Mouse (Mus musculus) heart, adult 2 months (tissue): ENCODE data around the gene Gins1. TPM values are rescaled to one million over a fixed set of nuclear protein-coding genes. Genes with fewer than 3 reads are reported as not detected.

Experiments
- DNase-seq, 2 experiments: peaks; one replicate each; pipeline ENCODE4 v3.0.0; 2021
- H3K27ac ChIP-seq: fragments of 200-600 bp; 2 replicates; pipeline ENCODE4 v1.8.1; 2022
- H3K27me3 ChIP-seq: fragments of 200-500 bp; 2 replicates; pipeline ENCODE4 v1.6.1; 2012; ENCODE audit warnings: mild to moderate bottlenecking, low read length, inconsistent platforms, mixed read lengths; ENCODE audit not compliant: control insufficient read depth, insufficient read depth
- H3K36me3 ChIP-seq: fragments of 200-500 bp; 2 replicates; pipeline ENCODE4 v1.6.1; 2012; ENCODE audit warnings: low read length, inconsistent platforms; ENCODE audit not compliant: control insufficient read depth, insufficient read depth
- H3K4me1 ChIP-seq: fragments of 200-500 bp; 2 replicates; pipeline ENCODE4 v1.6.1; 2011; ENCODE audit warnings: low read length; ENCODE audit not compliant: control insufficient read depth, insufficient read depth
- H3K4me3 ChIP-seq: fragments of 200-600 bp; 2 replicates; pipeline ENCODE4 v1.8.1; 2022
- H3K79me2 ChIP-seq: fragments of 200-500 bp; replicated peaks from 2 replicates; pipeline ENCODE4 v1.6.1; 2012; ENCODE audit warnings: mild to moderate bottlenecking, inconsistent platforms, low read length, moderate library complexity, mixed read lengths; ENCODE audit not compliant: control insufficient read depth, insufficient read depth
- H3K9ac ChIP-seq: fragments of 200-500 bp; 2 replicates; pipeline ENCODE4 v1.6.1; 2012; ENCODE audit warnings: low read depth, mild to moderate bottlenecking, control low read depth, inconsistent platforms, low read length, mixed read lengths
- CTCF ChIP-seq: fragments of 200-600 bp; IDR thresholded peaks from 2 replicates; pipeline ENCODE4 v1.8.1; 2022; ENCODE audit warnings: antibody characterized with exemption, mild to moderate bottlenecking, moderate library complexity
- EP300 ChIP-seq: fragments of 200-500 bp; IDR thresholded peaks from 2 replicates; pipeline ENCODE4 v1.6.1; 2011; ENCODE audit warnings: low read depth, low read length, control low read depth; ENCODE audit not compliant: insufficient read depth
- POLR2A ChIP-seq: fragments of 200-500 bp; IDR thresholded peaks from 2 replicates; pipeline ENCODE4 v1.6.1; 2011; ENCODE audit warnings: mild to moderate bottlenecking, low read depth, low read length, control low read depth; ENCODE audit not compliant: insufficient read depth
- WGBS: fragments of 180-500 bp; shearing (Covaris S2); methylation state at CpG from one replicate; pipeline ENCODE4 v1.1.7; 2018; 5-methylcytosine and 5-hydroxymethylcytosine counted together
- intact Hi-C: fragments of 180-260 bp; cut with DNase I; formaldehyde crosslinking; loops from one replicate; pipeline ENCODE4 v1.15.1; 2025
- polyA plus RNA-seq: library from polyadenylated mRNA; depleted of rRNA; stranded (reverse); fragments of >200 nt; gene quantifications from 2 replicates; pipeline ENCODE4 v1.2.3, GENCODE M21; 2012
- total RNA-seq, 2 experiments: library from RNA; stranded (reverse); gene quantifications; 2 replicates each; pipeline ENCODE4 v1.2.3; 2021

Gene Gins1
- total and polyA plus RNA-seq, 3 experiments: 1.8 to 5.5 (median 3.3) TPM

DNA sequence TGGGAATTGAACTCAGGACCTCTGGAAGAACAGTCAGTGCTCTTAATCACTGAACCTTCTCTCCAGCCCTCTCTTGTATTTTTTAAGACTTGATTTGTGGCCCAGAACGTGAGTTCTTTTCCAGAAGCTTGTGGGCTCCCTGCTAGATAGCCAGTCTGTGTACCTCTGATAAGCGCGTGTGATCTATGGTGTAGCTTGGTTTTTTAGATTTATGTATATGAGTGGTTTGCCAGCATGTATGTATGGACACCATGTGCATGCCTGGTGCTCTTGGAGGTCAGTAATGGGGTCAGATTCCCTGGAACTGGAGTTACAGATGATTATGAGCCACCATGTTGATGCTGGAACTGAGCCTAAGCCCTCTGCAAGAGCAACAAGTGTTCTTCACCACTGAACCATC is 15.3 kb downstream of the Gins1 start:
- intact Hi-C loops: no loop called here
- no peaks in the 10 kb centered on the region for H3K79me2 ChIP-seq
- H3K27me3 ChIP-seq: no peaks in the 10 kb centered on the region
- H3K27ac ChIP-seq: no peak overlapping the region
- no peak overlapping the region for H3K9ac ChIP-seq
- no peaks in the 10 kb centered on the region for H3K36me3 ChIP-seq
- TF ChIP-seq POLR2A (no peak), CTCF (no peak), EP300 (no peak)
- no peak for DNase-seq
- H3K4me1 ChIP-seq: 0 out of 2 replicates have a peak, but pooled peaks cover 2% of the 10 kb centered on the region
- H3K4me3 ChIP-seq: no peak overlapping the region
- WGBS: 90% methylated on average over 3 of the region's 3 CpGs

DNA sequence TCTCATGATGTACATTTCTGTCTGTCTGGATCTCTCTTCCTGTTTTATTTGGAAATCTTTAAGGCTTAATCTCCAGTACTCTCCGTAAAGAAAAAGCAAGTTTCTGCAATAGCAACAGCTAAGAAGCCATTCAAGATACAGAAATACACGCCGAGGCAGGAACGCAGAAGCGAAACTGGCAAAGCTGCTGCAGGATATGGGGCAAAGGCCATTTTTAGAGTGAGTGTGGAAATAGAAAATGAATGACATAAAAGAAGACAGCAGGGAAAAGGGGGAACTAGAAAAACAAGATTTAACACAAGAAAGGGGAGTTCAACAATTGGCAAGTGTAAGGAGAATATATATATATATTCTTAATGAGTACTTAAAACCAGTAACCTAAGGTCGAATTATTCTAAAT is 16.5 kb downstream of the Gins1 start:
- intact Hi-C loops: no loop called here
- TF ChIP-seq POLR2A (no peak), EP300 (no peak), CTCF (no peak)
- 51% methylated on average over 6 of the region's 6 CpGs for WGBS

GRCm38 (mm10) chr2:150922165-150922564 is 17.0 kb downstream of the Gins1 start:
- Histone ChIP-seq H3K27ac (peak overlapping the region; percentile 47), H3K4me1 (0 out of 2 replicates have a peak, but pooled peaks cover 2% of the 10 kb centered on the region)

More for the DNA sequence above, 16.5 kb downstream of the Gins1 start:
- Histone ChIP-seq H3K4me3 (no peak overlapping the region; the same call in 1 of the 2 replicates), H3K27ac (peak overlapping the region; percentile 47), H3K4me1 (0 out of 2 replicates have a peak, but pooled peaks cover 2% of the 10 kb centered on the region), H3K79me2 (no peaks in the 10 kb centered on the region), H3K27me3 (no peaks in the 10 kb centered on the region), H3K36me3 (no peaks in the 10 kb centered on the region), H3K9ac (no peak overlapping the region)
- peak in 1 of 2 experiments; percentile 27 for DNase-seq

DNA sequence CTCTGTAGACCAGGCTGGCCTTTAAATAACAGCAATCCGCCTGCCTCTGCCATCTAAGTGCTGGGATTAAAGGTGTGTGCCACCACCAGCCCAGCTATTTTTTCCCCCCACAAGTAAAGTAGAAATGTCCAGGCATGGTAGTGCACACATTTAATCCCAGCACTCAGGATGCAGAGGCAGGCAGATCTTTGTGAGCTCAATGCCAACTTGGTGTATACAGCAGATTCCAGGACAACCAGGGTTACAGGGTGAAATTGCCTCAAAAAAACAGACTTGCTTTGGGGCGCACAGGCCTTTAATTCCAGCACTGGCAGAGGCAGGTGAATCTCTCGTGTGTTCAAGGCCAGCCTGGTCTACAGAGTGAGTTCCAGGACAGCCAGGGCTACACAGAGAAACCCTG is 17.8 kb downstream of the Gins1 start:
- 0 out of 2 replicates have a peak, but pooled peaks cover 2% of the 10 kb centered on the region for H3K4me1 ChIP-seq
- WGBS: 91% methylated on average over 3 of the region's 3 CpGs
- no peak for DNase-seq
- H3K79me2 ChIP-seq: no peaks in the 10 kb centered on the region
- H3K27ac ChIP-seq: no peak overlapping the region
- TF ChIP-seq POLR2A (no peak), CTCF (no peak), EP300 (no peak)
- H3K4me3 ChIP-seq: no peak overlapping the region
- H3K27me3 ChIP-seq: no peaks in the 10 kb centered on the region
- no peak overlapping the region for H3K9ac ChIP-seq
- H3K36me3 ChIP-seq: no peaks in the 10 kb centered on the region
- intact Hi-C loops: no loop called here

More at GRCm38 (mm10) chr2:150922165-150922564, 17.0 kb downstream of the Gins1 start:
- DNase-seq: no peak
- Histone ChIP-seq H3K27me3 (no peaks in the 10 kb centered on the region), H3K9ac (no peak overlapping the region), H3K36me3 (no peaks in the 10 kb centered on the region), H3K4me3 (no peak overlapping the region), H3K79me2 (no peaks in the 10 kb centered on the region)
- no peak for TF ChIP-seq CTCF
- intact Hi-C loops: no loop called here
- 64% methylated on average over 4 of the region's 4 CpGs for WGBS

DNA sequence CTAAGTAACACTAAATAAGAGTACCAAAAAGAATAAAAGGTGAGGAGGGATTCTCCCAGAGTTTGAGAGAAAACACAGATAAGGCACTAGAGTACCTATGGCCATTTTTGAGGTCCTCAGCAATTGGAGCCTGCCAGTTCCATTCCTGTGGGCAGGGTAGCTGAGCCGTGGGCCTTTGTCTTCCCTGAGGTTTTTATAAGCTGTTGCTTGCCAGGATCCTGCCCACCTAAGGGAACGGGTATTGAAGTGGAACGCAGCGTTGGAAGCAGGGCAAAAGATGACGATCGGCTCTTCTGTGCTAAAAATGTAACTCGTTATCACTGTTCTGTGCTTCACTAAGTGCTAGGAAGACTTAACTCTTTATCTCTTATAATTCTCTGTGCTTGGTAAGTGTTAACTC is 18.3 kb downstream of the Gins1 start:
- Histone ChIP-seq H3K4me1 (0 out of 2 replicates have a peak, but pooled peaks cover 2% of the 10 kb centered on the region), H3K9ac (no peak overlapping the region), H3K27ac (no peak overlapping the region), H3K4me3 (no peak overlapping the region), H3K27me3 (no peaks in the 10 kb centered on the region), H3K36me3 (no peaks in the 10 kb centered on the region), H3K79me2 (no peaks in the 10 kb centered on the region)
- TF ChIP-seq CTCF (no peak), EP300 (no peak), POLR2A (no peak)
- intact Hi-C loops: no loop called here
- DNase-seq: no peak
- WGBS: 54% methylated on average over 7 of the region's 7 CpGs

GRCm38 (mm10) chr2:150927038-150927720 is 22.0 kb downstream of the Gins1 start:
- intact Hi-C loops: no loop called here
- Histone ChIP-seq H3K4me3 (no peak overlapping the region), H3K79me2 (no peaks in the 10 kb centered on the region), H3K27ac (no peak overlapping the region), H3K4me1 (0 out of 2 replicates have a peak, but pooled peaks cover 1% of the 10 kb centered on the region), H3K27me3 (no peaks in the 10 kb centered on the region), H3K36me3 (no peaks in the 10 kb centered on the region), H3K9ac (no peak overlapping the region)
- no peak for DNase-seq
- no peak for TF ChIP-seq CTCF
- no peak for TF ChIP-seq EP300
- no peak for TF ChIP-seq POLR2A
- WGBS: 91% methylated on average over 11 of the region's 11 CpGs
